Mouse (Mus musculus): ENCODE data around the gene B230104I21Rik.

DNA sequence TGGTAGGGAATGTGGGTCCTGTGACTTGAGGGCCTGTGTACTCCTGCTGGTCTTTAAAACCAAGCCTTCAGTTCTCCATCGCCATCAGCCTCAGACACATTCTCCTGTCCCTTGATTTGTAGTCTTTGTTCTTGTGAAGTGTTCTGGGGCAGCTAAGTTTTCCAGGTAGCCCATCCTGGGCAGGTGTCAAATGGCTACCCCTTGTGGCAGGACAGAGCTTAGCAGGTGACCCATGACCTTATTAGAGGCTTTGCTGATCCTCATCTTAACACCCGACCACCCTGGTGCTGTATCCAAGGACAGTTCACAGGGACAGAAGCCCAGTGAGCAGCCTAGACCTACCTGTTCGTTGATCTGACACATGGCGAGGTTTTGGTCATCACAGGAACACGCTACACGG lies 30.9 kb downstream of the B230104I21Rik start:
- TF ChIP-seq CTCF (conservative IDR thresholded peaks at IDR 0.05; ENCODE audit: insufficient read depth, insufficient read length, low read depth, low read length) (no peak), POLR2A (IDR thresholded peaks at IDR 0.05; ENCODE audit: low read depth, low read length) (no peak)

All from kidney, adult 2 months (tissue).